Mouse (Mus musculus): ENCODE measurements at regions not wholly inside any gene's neighbourhood (a gene's known extent, or its start where the extent isn't known, plus 50 kb on each side); places are given as distances from the start of the nearest gene placed in this dataset.

- no peaks in the 10 kb centered on the region for H3K36me3 ChIP-seq (ENCODE audit: control insufficient read depth, insufficient read depth, low read length)
- H3K4me1 ChIP-seq (replicated peaks; ENCODE audit: control insufficient read depth, insufficient read depth, low read length), result no peaks in the 10 kb centered on the region
- H3K4me2 ChIP-seq (replicated peaks; ENCODE audit: low read depth, low read length), result no peak overlapping the region
- H3K27me3 ChIP-seq (ENCODE audit: control insufficient read depth, insufficient read depth, low read length), result no peaks in the 10 kb centered on the region
- H3K27ac ChIP-seq (ENCODE audit: low read depth, low read length), result no peak overlapping the region
- H3K9ac ChIP-seq (ENCODE audit: low read depth, low read length), result no peak overlapping the region
- no peak overlapping the region for H3K4me3 ChIP-seq (ENCODE audit: low read depth, low read length)
- no peaks in the 10 kb centered on the region for H3K9me3 ChIP-seq (ENCODE audit: control insufficient read depth, low read length)
- WGBS, result 32% methylated on average over 8 of the region's 8 CpGs
- ATAC-seq (ENCODE audit: low FRiP score) (peak; percentile 81), DNase-seq (ENCODE audit: low spot score) (peak; percentile 22)
Measured at GRCm38 (mm10) chr16:62355830-62356270, 430.8 kb downstream of the Nsun3 start.

GRCm38 (mm10) chr16:62327378-62328036, 459.1 kb downstream of the Nsun3 start:
- Histone ChIP-seq H3K27ac (ENCODE audit: low read depth, low read length) (no peak overlapping the region), H3K36me3 (ENCODE audit: control insufficient read depth, insufficient read depth, low read length) (no peaks in the 10 kb centered on the region), H3K9me3 (ENCODE audit: control insufficient read depth, low read length) (no peaks in the 10 kb centered on the region), H3K27me3 (ENCODE audit: control insufficient read depth, insufficient read depth, low read length) (no peaks in the 10 kb centered on the region), H3K4me3 (ENCODE audit: low read depth, low read length) (no peak overlapping the region), H3K9ac (ENCODE audit: low read depth, low read length) (no peak overlapping the region), H3K4me1 (replicated peaks; ENCODE audit: control insufficient read depth, insufficient read depth, low read length) (no peaks in the 10 kb centered on the region), H3K4me2 (replicated peaks; ENCODE audit: low read depth, low read length) (no peak overlapping the region)
- ATAC-seq (ENCODE audit: low FRiP score) (no peak), DNase-seq (ENCODE audit: low spot score) (no peak)
- WGBS, result 84% methylated on average over 5 of the region's 5 CpGs

- H3K9me3 ChIP-seq (ENCODE audit: control insufficient read depth, low read length), result no peaks in the 10 kb centered on the region
- no peaks in the 10 kb centered on the region for H3K4me1 ChIP-seq (replicated peaks; ENCODE audit: control insufficient read depth, insufficient read depth, low read length)
- ATAC-seq (ENCODE audit: low FRiP score) (no peak), DNase-seq (ENCODE audit: low spot score) (no peak)
- no peak overlapping the region for H3K27ac ChIP-seq (ENCODE audit: low read depth, low read length)
- no peaks in the 10 kb centered on the region for H3K27me3 ChIP-seq (ENCODE audit: control insufficient read depth, insufficient read depth, low read length)
- H3K4me3 ChIP-seq (ENCODE audit: low read depth, low read length), result no peak overlapping the region
- no peaks in the 10 kb centered on the region for H3K36me3 ChIP-seq (ENCODE audit: control insufficient read depth, insufficient read depth, low read length)
- no peak overlapping the region for H3K9ac ChIP-seq (ENCODE audit: low read depth, low read length)
- H3K4me2 ChIP-seq (replicated peaks; ENCODE audit: low read depth, low read length), result no peak overlapping the region
- WGBS, result 54% methylated on average over 3 of the region's 3 CpGs
Measured at GRCm38 (mm10) chr16:62325534-62326244, 460.9 kb downstream of the Nsun3 start.

- no peaks in the 10 kb centered on the region for H3K4me1 ChIP-seq (replicated peaks; ENCODE audit: control insufficient read depth, insufficient read depth, low read length)
- H3K27ac ChIP-seq (ENCODE audit: low read depth, low read length), result no peak overlapping the region
- ATAC-seq (ENCODE audit: low FRiP score) (no peak), DNase-seq (ENCODE audit: low spot score) (peak; percentile 5)
- no peaks in the 10 kb centered on the region for H3K36me3 ChIP-seq (ENCODE audit: control insufficient read depth, insufficient read depth, low read length)
- H3K27me3 ChIP-seq (ENCODE audit: control insufficient read depth, insufficient read depth, low read length), result no peaks in the 10 kb centered on the region
- no peak overlapping the region for H3K9ac ChIP-seq (ENCODE audit: low read depth, low read length)
- H3K4me3 ChIP-seq (ENCODE audit: low read depth, low read length), result no peak overlapping the region
- no peak overlapping the region for H3K4me2 ChIP-seq (replicated peaks; ENCODE audit: low read depth, low read length)
- H3K9me3 ChIP-seq (ENCODE audit: control insufficient read depth, low read length), result no peaks in the 10 kb centered on the region
- WGBS, result 77% methylated on average over 1 of the region's 1 CpGs
Measured at GRCm38 (mm10) chr16:62322809-62323208, 463.8 kb downstream of the Nsun3 start.

GRCm38 (mm10) chr16:62288948-62289347, 497.7 kb downstream of the Nsun3 start:
- no peaks in the 10 kb centered on the region for H3K9me3 ChIP-seq (ENCODE audit: control insufficient read depth, low read length)
- ATAC-seq (ENCODE audit: low FRiP score), result no peak
- WGBS, result 45% methylated on average over 3 of the region's 3 CpGs

More at GRCm38 (mm10) chr16:62288948-62289347, 497.7 kb downstream of the Nsun3 start:
- Histone ChIP-seq H3K4me2 (replicated peaks; ENCODE audit: low read depth, low read length) (no peak overlapping the region), H3K4me3 (ENCODE audit: low read depth, low read length) (no peak overlapping the region), H3K9ac (ENCODE audit: low read depth, low read length) (no peak overlapping the region), H3K4me1 (replicated peaks; ENCODE audit: control insufficient read depth, insufficient read depth, low read length) (no peaks in the 10 kb centered on the region), H3K27me3 (ENCODE audit: control insufficient read depth, insufficient read depth, low read length) (no peaks in the 10 kb centered on the region), H3K27ac (ENCODE audit: low read depth, low read length) (no peak overlapping the region), H3K36me3 (ENCODE audit: control insufficient read depth, insufficient read depth, low read length) (no peaks in the 10 kb centered on the region)
- no peak for DNase-seq (ENCODE audit: low spot score)

Measured in hindbrain, embryonic 11.5 days (tissue).